Mouse (Mus musculus): ENCODE data around the gene Akap7. TPM values are rescaled to one million over a fixed set of nuclear protein-coding genes. Genes with fewer than 3 reads are reported as not detected.

Gene Akap7
- polyA plus RNA-seq, 1 experiment from 2014 or later: 23.1 TPM

- Histone ChIP-seq H3K27me3 (ENCODE audit: control insufficient read depth, insufficient read depth, low read length) (no peaks in the 10 kb centered on the region), H3K9ac (ENCODE audit: low read length) (no peak overlapping the region), H3K36me3 (ENCODE audit: control insufficient read depth, insufficient read depth, low read length) (no peaks in the 10 kb centered on the region), H3K4me2 (replicated peaks; ENCODE audit: low read depth) (no peak overlapping the region), H3K4me1 (replicated peaks; ENCODE audit: control insufficient read depth, insufficient read depth) (no peaks in the 10 kb centered on the region), H3K27ac (replicated peaks) (no peak overlapping the region), H3K9me3 (ENCODE audit: control insufficient read depth, low read length) (no peaks in the 10 kb centered on the region), H3K4me3 (ENCODE audit: low read depth, low read length) (no peak overlapping the region)
- no peak for DNase-seq (ENCODE audit: low spot score)
- TF ChIP-seq CTCF (IDR thresholded peaks at IDR 0.05; ENCODE audit: low read depth): no peak
- no peak for TF ChIP-seq EP300 (optimal IDR thresholded peaks at IDR 0.05)
- WGBS: 82% methylated on average over 18 of the region's 18 CpGs
- no peak for ATAC-seq (ENCODE audit: low FRiP score, low TSS enrichment)
Observed at GRCm38 (mm10) chr10:25144787-25145761, 162.6 kb downstream of the Akap7 start.

- no peak overlapping the region for H3K27ac ChIP-seq (replicated peaks)
- DNase-seq (ENCODE audit: low spot score): no peak
- no peak for TF ChIP-seq EP300 (optimal IDR thresholded peaks at IDR 0.05)
- no peak for TF ChIP-seq CTCF (IDR thresholded peaks at IDR 0.05; ENCODE audit: low read depth)
- ATAC-seq (ENCODE audit: low FRiP score, low TSS enrichment): no peak
- no peaks in the 10 kb centered on the region for H3K4me1 ChIP-seq (replicated peaks; ENCODE audit: control insufficient read depth, insufficient read depth)
- H3K4me2 ChIP-seq (replicated peaks; ENCODE audit: low read depth): no peak overlapping the region
- no peaks in the 10 kb centered on the region for H3K36me3 ChIP-seq (ENCODE audit: control insufficient read depth, insufficient read depth, low read length)
- no peaks in the 10 kb centered on the region for H3K27me3 ChIP-seq (ENCODE audit: control insufficient read depth, insufficient read depth, low read length)
- H3K9ac ChIP-seq (ENCODE audit: low read length): no peak overlapping the region
- 69% methylated on average over 1 of the region's 1 CpGs for WGBS
- no peak overlapping the region for H3K4me3 ChIP-seq (ENCODE audit: low read depth, low read length)
- H3K9me3 ChIP-seq (ENCODE audit: control insufficient read depth, low read length): no peaks in the 10 kb centered on the region
Observed at GRCm38 (mm10) chr10:25141781-25142180, 165.9 kb downstream of the Akap7 start.

- 17% methylated on average over 13 of the region's 14 CpGs for WGBS
- peak; percentile 38; the same call in 1 of the 2 replicates for ATAC-seq (ENCODE audit: low FRiP score, low TSS enrichment)
- Histone ChIP-seq H3K4me3 (ENCODE audit: low read depth, low read length) (no peak overlapping the region), H3K9me3 (ENCODE audit: control insufficient read depth, low read length) (no peaks in the 10 kb centered on the region), H3K4me2 (replicated peaks; ENCODE audit: low read depth) (no peak overlapping the region), H3K27ac (replicated peaks) (no peak overlapping the region), H3K9ac (ENCODE audit: low read length) (no peak overlapping the region), H3K36me3 (ENCODE audit: control insufficient read depth, insufficient read depth, low read length) (no peaks in the 10 kb centered on the region), H3K27me3 (ENCODE audit: control insufficient read depth, insufficient read depth, low read length) (no peaks in the 10 kb centered on the region), H3K4me1 (replicated peaks; ENCODE audit: control insufficient read depth, insufficient read depth) (no peaks in the 10 kb centered on the region)
- DNase-seq (ENCODE audit: low spot score): peak; percentile 52
- TF ChIP-seq EP300 (optimal IDR thresholded peaks at IDR 0.05) (no peak), CTCF (IDR thresholded peaks at IDR 0.05; ENCODE audit: low read depth) (no peak)
Observed at GRCm38 (mm10) chr10:25140155-25140755, 167.4 kb downstream of the Akap7 start.

- no peak for ATAC-seq (ENCODE audit: low FRiP score, low TSS enrichment)
- 80% methylated on average over 1 of the region's 1 CpGs for WGBS
- DNase-seq (ENCODE audit: low spot score): no peak
- Histone ChIP-seq H3K9me3 (ENCODE audit: control insufficient read depth, low read length) (no peaks in the 10 kb centered on the region), H3K4me3 (ENCODE audit: low read depth, low read length) (no peak overlapping the region), H3K27ac (replicated peaks) (no peak overlapping the region), H3K27me3 (ENCODE audit: control insufficient read depth, insufficient read depth, low read length) (no peaks in the 10 kb centered on the region), H3K36me3 (ENCODE audit: control insufficient read depth, insufficient read depth, low read length) (no peaks in the 10 kb centered on the region), H3K4me2 (replicated peaks; ENCODE audit: low read depth) (no peak overlapping the region), H3K9ac (ENCODE audit: low read length) (no peak overlapping the region), H3K4me1 (replicated peaks; ENCODE audit: control insufficient read depth, insufficient read depth) (no peaks in the 10 kb centered on the region)
- no peak for TF ChIP-seq CTCF (IDR thresholded peaks at IDR 0.05; ENCODE audit: low read depth)
- TF ChIP-seq EP300 (optimal IDR thresholded peaks at IDR 0.05): no peak
Observed at GRCm38 (mm10) chr10:25133581-25133980, 174.1 kb downstream of the Akap7 start.

GRCm38 (mm10) chr10:25128455-25128863 lies 179.2 kb downstream of the Akap7 start:
- Histone ChIP-seq H3K9me3 (ENCODE audit: control insufficient read depth, low read length) (no peaks in the 10 kb centered on the region), H3K9ac (ENCODE audit: low read length) (no peak overlapping the region), H3K36me3 (ENCODE audit: control insufficient read depth, insufficient read depth, low read length) (no peaks in the 10 kb centered on the region), H3K4me3 (ENCODE audit: low read depth, low read length) (no peak overlapping the region), H3K4me1 (replicated peaks; ENCODE audit: control insufficient read depth, insufficient read depth) (no peaks in the 10 kb centered on the region), H3K27ac (replicated peaks) (no peak overlapping the region), H3K27me3 (ENCODE audit: control insufficient read depth, insufficient read depth, low read length) (no peaks in the 10 kb centered on the region), H3K4me2 (replicated peaks; ENCODE audit: low read depth) (no peak overlapping the region)
- ATAC-seq (ENCODE audit: low FRiP score, low TSS enrichment): peak; percentile 83
- TF ChIP-seq EP300 (optimal IDR thresholded peaks at IDR 0.05): no peak
- no peak for TF ChIP-seq CTCF (IDR thresholded peaks at IDR 0.05; ENCODE audit: low read depth)
- no peak for DNase-seq (ENCODE audit: low spot score)
- WGBS: 62% methylated on average over 5 of the region's 5 CpGs

- Histone ChIP-seq H3K27me3 (ENCODE audit: control insufficient read depth, insufficient read depth, low read length) (no peaks in the 10 kb centered on the region), H3K4me1 (replicated peaks; ENCODE audit: control insufficient read depth, insufficient read depth) (no peaks in the 10 kb centered on the region), H3K4me3 (ENCODE audit: low read depth, low read length) (no peak overlapping the region), H3K4me2 (replicated peaks; ENCODE audit: low read depth) (no peak overlapping the region), H3K9me3 (ENCODE audit: control insufficient read depth, low read length) (no peaks in the 10 kb centered on the region), H3K27ac (replicated peaks) (no peak overlapping the region), H3K36me3 (ENCODE audit: control insufficient read depth, insufficient read depth, low read length) (no peaks in the 10 kb centered on the region), H3K9ac (ENCODE audit: low read length) (no peak overlapping the region)
- 55% methylated on average over 2 of the region's 2 CpGs for WGBS
- TF ChIP-seq CTCF (IDR thresholded peaks at IDR 0.05; ENCODE audit: low read depth): no peak
- no peak for TF ChIP-seq EP300 (optimal IDR thresholded peaks at IDR 0.05)
- no peak for ATAC-seq (ENCODE audit: low FRiP score, low TSS enrichment)
- no peak for DNase-seq (ENCODE audit: low spot score)
Observed at GRCm38 (mm10) chr10:25126035-25126434, 181.6 kb downstream of the Akap7 start.

All from stomach, postnatal 0 days (tissue).